ENCODE assay signal across 9 mouse cellular contexts in genomic region chr14:76310278-76310677, GRCm38 (mm10).
DNase-seq lines count a peak whose midpoint lies in the region; ATAC-seq and TF ChIP-seq lines count a peak whose summit lies in the region.
"Had no signal": no experiment of that assay in that cellular context is flagged by ENCODE, and none has a peak within 500 bp of the region (broad histone marks: within the 10 kb centered on the region; RNA-seq: fewer than 3 reads in every experiment).

No protein-coding gene starts in this region.

- H3K4me2 ChIP-seq in limb, embryonic 13.5 days (replicated peaks) = no peak overlapping the region
- peak overlapping the region; percentile 50 for H3K4me2 ChIP-seq in myocyte (ENCODE audit: low read depth)
- H3K4me2 ChIP-seq: heart, embryonic 15.5 days had no signal

- no peak overlapping the region for H3K4me3 ChIP-seq in limb, embryonic 13.5 days
- H3K4me3 ChIP-seq in limb, embryonic 10.5 days = no peak overlapping the region
- no peak overlapping the region for H3K4me3 ChIP-seq in myocyte
- H3K4me3 ChIP-seq: heart, embryonic 15.5 days had no signal

- peaks cover 14% of the 10 kb centered on the region for H3K4me1 ChIP-seq in limb, embryonic 13.5 days
- peaks cover 12% of the 10 kb centered on the region for H3K4me1 ChIP-seq in limb, embryonic 10.5 days
- H3K4me1 ChIP-seq: heart, embryonic 15.5 days had no signal

- no peak overlapping the region for H3K9ac ChIP-seq in limb, embryonic 13.5 days
- H3K9ac ChIP-seq: heart, embryonic 15.5 days had no signal

- no peaks in the 10 kb centered on the region for H3K36me3 ChIP-seq in limb, embryonic 13.5 days
- no peaks in the 10 kb centered on the region for H3K36me3 ChIP-seq in limb, embryonic 10.5 days
- H3K36me3 ChIP-seq in myocyte (ENCODE audit: control insufficient read depth, insufficient read depth) = no peaks in the 10 kb centered on the region
- H3K36me3 ChIP-seq: heart, embryonic 15.5 days had no signal

- peak; percentile 19; the same call in 1 of the 2 replicates for ATAC-seq in limb, embryonic 13.5 days (ENCODE audit: low FRiP score, low read depth)
- ATAC-seq in inflammation-experienced regulatory T-cells, adult 6 months = no peak

- WGBS in limb, embryonic 13.5 days = 53% methylated on average over 6 of the region's 6 CpGs
- 75% methylated on average over 6 of the region's 6 CpGs for WGBS in limb, embryonic 10.5 days

- no peaks in the 10 kb centered on the region for H3K9me3 ChIP-seq in limb, embryonic 13.5 days
- no peaks in the 10 kb centered on the region for H3K9me3 ChIP-seq in limb, embryonic 10.5 days (replicated peaks)
- H3K9me3 ChIP-seq: heart, embryonic 15.5 days had no signal

- no peak overlapping the region for H3ac ChIP-seq in myocyte (ENCODE audit: control insufficient read depth, insufficient read length)

- no peaks in the 10 kb centered on the region for H3K27me3 ChIP-seq in limb, embryonic 13.5 days
- H3K27me3 ChIP-seq in limb, embryonic 10.5 days (ENCODE audit: low read depth, poor library complexity, severe bottlenecking) = no peaks in the 10 kb centered on the region
- no peaks in the 10 kb centered on the region for H3K27me3 ChIP-seq in myocyte (ENCODE audit: control insufficient read depth, insufficient read depth, insufficient read length)
- H3K27me3 ChIP-seq: heart, embryonic 15.5 days had no signal

- H3K27ac ChIP-seq in limb, embryonic 13.5 days = no peak overlapping the region
- no peak overlapping the region for H3K27ac ChIP-seq in limb, embryonic 10.5 days
- H3K27ac ChIP-seq: heart, embryonic 15.5 days had no signal

- H3K79me2 ChIP-seq in myocyte (ENCODE audit: control insufficient read depth, insufficient read depth) = no peaks in the 10 kb centered on the region

- DNase-seq in limb, embryonic 10.5 days (ENCODE audit: low spot score) = no peak
- DNase-seq in cerebellum, adult 8-10 months = peak; percentile 52
- DNase-seq in gastrocnemius, postnatal 25 days = peak; percentile 90
- peak; percentile 75 to 89 for DNase-seq in layer of hippocampus, postnatal 14 days (ENCODE audit: low spot score in 2 of 2)
- no peak for DNase-seq in thymus, postnatal 25 days

- TF ChIP-seq POLR2A in myocyte (IDR thresholded peaks at IDR 0.05; ENCODE audit: insufficient read length, low read depth) = no peak

TF ChIP-seq in myocyte, 11 proteins besides CTCF, POLR2A, EP300 and RAD21:
- no peak for TF ChIP-seq TCF3 (IDR thresholded peaks at IDR 0.05; ENCODE audit: insufficient read length, low read depth)
- peak; percentile 82 to 98 (median 84) for TF ChIP-seq MYOG (IDR thresholded peaks at IDR 0.05; ENCODE audit: control insufficient read depth in 1 of 3, insufficient read depth in 1 of 3, insufficient read length in 2 of 3, low read depth in 2 of 3)
- TF ChIP-seq USF1 (IDR thresholded peaks at IDR 0.05; ENCODE audit: low read depth) = peak; percentile 12
- TF ChIP-seq CEBPB (IDR thresholded peaks at IDR 0.05; ENCODE audit: insufficient read depth, poor library complexity, severe bottlenecking) = no peak
- TF ChIP-seq TCF12 (IDR thresholded peaks at IDR 0.05; ENCODE audit: insufficient read depth, poor library complexity, severe bottlenecking) = peak; percentile 77
- peak in 2 of 3 experiments; percentile 88 to 92 for TF ChIP-seq MYOD1 (IDR thresholded peaks at IDR 0.05; ENCODE audit: control insufficient read depth in 1 of 3, insufficient read length in 2 of 3, low read depth in 2 of 3)
- no peak for TF ChIP-seq MAX (IDR thresholded peaks at IDR 0.05; ENCODE audit: low read depth)

Comparison
In these comparisons a context has a peak if more than half of its experiments do, and no peak if none do; other contexts are left out.
1. DNase-seq: peak in cerebellum, adult 8-10 months (single experiment), gastrocnemius, postnatal 25 days (single experiment) and layer of hippocampus, postnatal 14 days (2 of 2); none in limb, embryonic 10.5 days (single experiment) and thymus, postnatal 25 days (single experiment).